In the genomic region with DNA sequence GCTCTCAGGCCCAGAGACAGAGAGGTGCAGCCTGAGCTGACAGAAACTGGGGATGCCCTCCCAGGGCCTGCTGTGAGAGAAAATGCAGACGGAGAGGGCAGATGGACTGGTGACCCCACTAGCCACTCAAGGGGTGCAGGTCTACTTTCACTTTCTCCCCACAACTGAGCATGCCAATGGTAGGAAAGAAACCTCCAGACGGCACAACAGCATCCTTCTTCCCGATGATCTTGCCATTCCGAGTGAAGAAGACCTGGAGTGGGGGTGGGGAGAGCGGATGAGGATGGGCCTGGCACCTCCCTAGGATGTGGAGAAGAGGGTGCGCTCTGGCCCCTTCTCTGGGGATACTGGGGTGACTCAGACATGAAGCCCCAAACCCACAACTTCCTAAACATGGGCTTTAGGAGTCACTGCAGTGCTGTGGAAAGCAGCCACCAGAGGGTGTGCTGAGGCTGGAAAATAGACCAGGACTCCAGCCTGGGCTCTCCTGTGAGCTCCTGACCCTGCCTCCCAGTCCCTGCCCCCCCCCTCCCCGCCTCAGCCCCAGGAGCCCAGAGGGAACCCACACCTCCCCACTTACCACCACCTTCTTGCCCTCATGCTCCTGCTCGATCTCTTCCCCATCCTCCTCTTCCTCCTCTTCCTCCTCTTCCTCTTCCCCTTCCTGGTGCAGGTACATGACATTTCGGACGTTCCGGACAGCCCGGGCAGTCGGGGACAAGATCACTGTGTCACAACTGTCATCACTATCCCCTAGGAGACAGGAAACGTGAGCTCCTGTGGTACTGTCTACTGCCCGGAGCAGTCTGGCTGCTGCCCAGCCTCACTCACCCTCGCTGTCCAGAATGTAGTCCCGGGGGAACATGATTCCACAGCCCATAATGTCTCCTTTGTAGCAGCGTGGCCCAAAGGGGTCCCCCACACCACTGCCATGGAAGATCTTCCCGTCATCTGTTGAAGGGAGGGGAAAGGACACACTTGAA, we compare ENCODE assay signal across 10 mouse cellular contexts. TPM values are rescaled to one million over a fixed set of nuclear protein-coding genes. Genes with fewer than 3 reads are reported as not detected.
DNase-seq lines count a peak whose midpoint lies in the region; ATAC-seq and TF ChIP-seq lines count a peak whose summit lies in the region.
"Had no signal": no experiment of that assay in that cellular context is flagged by ENCODE, and none has a peak within 500 bp of the region (broad histone marks: within the 10 kb centered on the region; RNA-seq: fewer than 3 reads in every experiment).

No protein-coding gene starts in this region.

- WGBS in forebrain, embryonic 14.5 days: 80% methylated on average over 19 of the region's 19 CpGs

- peak; percentile 8 for TF ChIP-seq RAD21 in CH12.LX (IDR thresholded peaks at IDR 0.05; ENCODE audit: low read depth, low read length)

- H3K27ac ChIP-seq in CH12.LX (ENCODE audit: insufficient read depth, low read depth): no peak overlapping the region
- peak overlapping the region; percentile 85 for H3K27ac ChIP-seq in forebrain, embryonic 14.5 days (ENCODE audit: low read depth, low read length)
- H3K27ac ChIP-seq: neural tube, embryonic 12.5 days had no signal

- in situ Hi-C loops in CH12.LX (cut with MboI; ENCODE audit: low pct_ligation_motif_present, low pct_unique_long_range_greater_than_20kb, low sequenced_read_pairs): no loop called here

- H3K4me3 ChIP-seq in CH12.LX (replicated peaks in 1 of 3; ENCODE audit: low read depth in 2 of 3, low read length in 2 of 3, poor library complexity in 1 of 3): no peak overlapping the region
- H3K4me3 ChIP-seq in forebrain, embryonic 14.5 days (ENCODE audit: low read depth, low read length): no peak overlapping the region
- H3K4me3 ChIP-seq: neural tube, embryonic 12.5 days had no signal

- H3K4me2 ChIP-seq in CH12.LX (ENCODE audit: insufficient read depth, low read depth, poor library complexity, severe bottlenecking): no peak overlapping the region
- H3K4me2 ChIP-seq in forebrain, embryonic 14.5 days (ENCODE audit: low read length): no peak overlapping the region
- H3K4me2 ChIP-seq: neural tube, embryonic 12.5 days had no signal

- no peak for TF ChIP-seq POLR2A in CH12.LX (IDR thresholded peaks at IDR 0.05; ENCODE audit: low read depth, low read length)

- H3K9me3 ChIP-seq in CH12.LX (replicated peaks; ENCODE audit: low read length): no peaks in the 10 kb centered on the region
- H3K9me3 ChIP-seq in forebrain, embryonic 14.5 days (replicated peaks; ENCODE audit: control insufficient read depth, low read length): no peaks in the 10 kb centered on the region
- H3K9me3 ChIP-seq: G1E; neural tube, embryonic 12.5 days had no signal

- peak in 1 of 2 experiments; percentile 32; a peak in 2 of 4 replicates for TF ChIP-seq CTCF in CH12.LX (conservative IDR thresholded peaks at IDR 0.05 in 1 of 2, IDR thresholded peaks at IDR 0.05 in 1 of 2; ENCODE audit: low read depth in 2 of 2, low read length in 2 of 2)

- TF ChIP-seq EP300 in CH12.LX (IDR thresholded peaks at IDR 0.05; ENCODE audit: low read length): no peak

- no peak overlapping the region for H3K9ac ChIP-seq in CH12.LX (ENCODE audit: insufficient read depth, low read depth)
- H3K9ac ChIP-seq in forebrain, embryonic 14.5 days (ENCODE audit: low read length): no peak overlapping the region; the same call in 1 of the 2 replicates
- H3K9ac ChIP-seq: neural tube, embryonic 12.5 days had no signal

- peaks cover 53 to 81% of the 10 kb centered on the region in 2 experiments for H3K36me3 ChIP-seq in CH12.LX (replicated peaks in 1 of 2; ENCODE audit: control insufficient read depth in 1 of 2, insufficient read depth in 1 of 2, low read length in 1 of 2)
- H3K36me3 ChIP-seq in forebrain, embryonic 14.5 days (ENCODE audit: control insufficient read depth, insufficient read depth, low read length): peaks cover 72% of the 10 kb centered on the region

- ATAC-seq in forebrain, embryonic 14.5 days: no peak
- ATAC-seq in CD4-positive, CD25-positive, alpha-beta regulatory T cell, adult 4 months: no peak

- no peaks in the 10 kb centered on the region for H3K27me3 ChIP-seq in CH12.LX (replicated peaks)
- H3K27me3 ChIP-seq in forebrain, embryonic 14.5 days (replicated peaks; ENCODE audit: control insufficient read depth, insufficient read depth, low read length): no peaks in the 10 kb centered on the region
- H3K27me3 ChIP-seq: neural tube, embryonic 12.5 days had no signal

- H3K79me2 ChIP-seq in CH12.LX (replicated peaks; ENCODE audit: control insufficient read depth, extremely low read depth, insufficient read depth, poor library complexity, severe bottlenecking): no peaks in the 10 kb centered on the region

- H3K4me1 ChIP-seq in CH12.LX (ENCODE audit: control insufficient read depth in 1 of 2, insufficient read depth in 2 of 2): no peaks in the 10 kb centered on the region
- H3K4me1 ChIP-seq in forebrain, embryonic 14.5 days (ENCODE audit: control insufficient read depth, insufficient read depth, low read length): peaks cover 7% of the 10 kb centered on the region
- H3K4me1 ChIP-seq: neural tube, embryonic 12.5 days had no signal

- DNase-seq in gastrocnemius, adult 18-20 months (ENCODE audit: low spot score): peak; percentile 47
- no peak for DNase-seq in gastrocnemius, postnatal 4 days (ENCODE audit: low spot score in 2 of 2)
- no peak for DNase-seq in CH12.LX (ENCODE audit: extremely low read depth)
- DNase-seq in forebrain, embryonic 14.5 days (ENCODE audit: low spot score): no peak
- peak; percentile 69 to 76 for DNase-seq in kidney, postnatal 4 days
- DNase-seq in ovary, postnatal 10 days (ENCODE audit: low spot score): no peak
- DNase-seq in right cerebral cortex, postnatal 36 days (ENCODE audit: low spot score in 2 of 2): no peak

- dilution Hi-C loops in CH12.LX (cut with MboI; ENCODE audit: extremely low pct_ligation_motif_present, extremely low pct_unique_long_range_greater_than_20kb, low sequenced_read_pairs): no loop called here

TF ChIP-seq in CH12.LX, 34 proteins besides CTCF, POLR2A, EP300 and RAD21:
- TF ChIP-seq CHD2 (IDR thresholded peaks at IDR 0.05; ENCODE audit: low read length) (no peak), SMC3 (IDR thresholded peaks at IDR 0.05; ENCODE audit: low read depth, low read length) (peak; percentile 18; the same call in 1 of the 2 replicates)

RNA-seq across cellular contexts. Expression of gene Tns2, which starts 17.5 kb away (rescaled TPM):
- 10 to 100 TPM; 31.3 to 31.6 TPM for total RNA-seq in gastrocnemius, adult 18-20 months (2021)
- total RNA-seq in gastrocnemius, postnatal 4 days (2021): 10 to 100 TPM; 58.7 to 59.5 TPM
- total RNA-seq in CH12.LX (2012; rRNA removed) (0.08 and 0.13 TPM in 2 replicates), CH12.LX (2014; rRNA removed) (not detected in 2 replicates)
- 0.34 and 0.49 TPM in 2 replicates for polyA plus RNA-seq in CH12.LX (2012; ENCODE audit: insufficient read length, low read depth)
- polyA plus RNA-seq in forebrain, embryonic 14.5 days (2014; fragmentation: Nextera tagmentation; extraction: Ambion mirVana): 5.5 and 8.2 TPM in 2 replicates
- polyA plus RNA-seq in CD4-positive, CD25-positive, alpha-beta regulatory T cell, adult 4 months (2017; shearing (Covaris generic)): 1 to 10 TPM; 1.1 to 2.3 TPM

RNA-seq across cellular contexts. Expression of gene Spryd3, which starts 18.3 kb away (rescaled TPM):
- total RNA-seq in gastrocnemius, adult 18-20 months (2021): 1 to 10 TPM; 4.9 to 7.7 TPM
- total RNA-seq in gastrocnemius, postnatal 4 days (2021): 10 to 100 TPM; 21.1 to 26.7 TPM
- total RNA-seq in CH12.LX (2012; rRNA removed) (21.6 and 24.7 TPM in 2 replicates), CH12.LX (2014; rRNA removed) (19.6 and 21.5 TPM in 2 replicates)
- polyA plus RNA-seq in CH12.LX (2012; ENCODE audit: insufficient read length, low read depth): 25.7 and 33.5 TPM in 2 replicates
- polyA plus RNA-seq in forebrain, embryonic 14.5 days (2014; fragmentation: Nextera tagmentation; extraction: Ambion mirVana): 20.9 and 28.1 TPM in 2 replicates
- polyA plus RNA-seq in CD4-positive, CD25-positive, alpha-beta regulatory T cell, adult 4 months (2017; shearing (Covaris generic)): 10 to 100 TPM; 28.8 to 65.3 TPM

RNA-seq across cellular contexts. Expression of gene Igfbp6, which starts 26.4 kb away (rescaled TPM):
- total RNA-seq in gastrocnemius, adult 18-20 months (2021): 10 to 100 TPM; 32.2 to 50.3 TPM
- total RNA-seq in gastrocnemius, postnatal 4 days (2021): 10 to 100 TPM; 80.3 to 91.9 TPM
- total RNA-seq in CH12.LX (2012; rRNA removed): 0.38 TPM in 1 of 2 replicates, not detected in the other
- total RNA-seq in CH12.LX (2014; rRNA removed): not detected in 2 replicates
- polyA plus RNA-seq in CH12.LX (2012; ENCODE audit: insufficient read length, low read depth): not detected in 2 replicates
- polyA plus RNA-seq in forebrain, embryonic 14.5 days (2014; fragmentation: Nextera tagmentation; extraction: Ambion mirVana): 1.3 and 1.6 TPM in 2 replicates
- under 1 TPM in 1 of 2 experiments, not detected in 1; 0.60 TPM for polyA plus RNA-seq in CD4-positive, CD25-positive, alpha-beta regulatory T cell, adult 4 months (2017; shearing (Covaris generic))

RNA-seq across cellular contexts. Expression of gene Soat2, which starts 32.6 kb away (rescaled TPM):
- total RNA-seq in gastrocnemius, adult 18-20 months (2021): under 1 TPM in 1 of 2 experiments, not detected in 1; 0.09 TPM
- under 1 TPM; 0.18 to 0.39 TPM for total RNA-seq in gastrocnemius, postnatal 4 days (2021)
- total RNA-seq in CH12.LX (2012; rRNA removed) (3.7 and 10.4 TPM in 2 replicates), CH12.LX (2014; rRNA removed) (0.09 and 0.28 TPM in 2 replicates)
- 0.56 and 0.65 TPM in 2 replicates for polyA plus RNA-seq in CH12.LX (2012; ENCODE audit: insufficient read length, low read depth)
- not detected in 2 replicates for polyA plus RNA-seq in forebrain, embryonic 14.5 days (2014; fragmentation: Nextera tagmentation; extraction: Ambion mirVana)
- 1 to 10 TPM in 1 of 2 experiments, under 1 TPM in 1; 0.69 to 1.0 TPM for polyA plus RNA-seq in CD4-positive, CD25-positive, alpha-beta regulatory T cell, adult 4 months (2017; shearing (Covaris generic))

RNA-seq across cellular contexts. Expression of gene Eif4b, which starts 44.2 kb away (rescaled TPM):
- total RNA-seq in gastrocnemius, adult 18-20 months (2021): 100 to 1,000 TPM; 224 to 227 TPM
- total RNA-seq in gastrocnemius, postnatal 4 days (2021): 100 to 1,000 TPM; 182 to 199 TPM
- total RNA-seq in CH12.LX (2012; rRNA removed) (507 and 555 TPM in 2 replicates), CH12.LX (2014; rRNA removed) (492 and 536 TPM in 2 replicates)
- polyA plus RNA-seq in CH12.LX (2012; ENCODE audit: insufficient read length, low read depth): 652 and 950 TPM in 2 replicates
- polyA plus RNA-seq in forebrain, embryonic 14.5 days (2014; fragmentation: Nextera tagmentation; extraction: Ambion mirVana): 99.3 and 100 TPM in 2 replicates
- polyA plus RNA-seq in CD4-positive, CD25-positive, alpha-beta regulatory T cell, adult 4 months (2017; shearing (Covaris generic)): 100 to 1,000 TPM; 123 to 189 TPM

Comparison
In these comparisons a context has a peak if more than half of its experiments do, and no peak if none do; other contexts are left out.
1. DNase-seq: peak in gastrocnemius, adult 18-20 months (single experiment) and kidney, postnatal 4 days (2 of 2); none in gastrocnemius, postnatal 4 days (0 of 2), CH12.LX (single experiment), forebrain, embryonic 14.5 days (single experiment), ovary, postnatal 10 days (single experiment) and right cerebral cortex, postnatal 36 days (0 of 2).
2. RNA of gene Tns2, which starts 17.5 kb away (total RNA-seq): 58.7 to 59.5 TPM in gastrocnemius, postnatal 4 days and 31.3 to 31.6 TPM in gastrocnemius, adult 18-20 months; 0.08 to 0.13 TPM in CH12.LX; every median in the first group is over 10 times any median in the second.
3. RNA of gene Igfbp6, which starts 26.4 kb away (total RNA-seq): 80.3 to 91.9 TPM in gastrocnemius, postnatal 4 days and 32.2 to 50.3 TPM in gastrocnemius, adult 18-20 months; 0.38 TPM in CH12.LX; every median in the first group is over 10 times any median in the second.